In the genomic region with DNA sequence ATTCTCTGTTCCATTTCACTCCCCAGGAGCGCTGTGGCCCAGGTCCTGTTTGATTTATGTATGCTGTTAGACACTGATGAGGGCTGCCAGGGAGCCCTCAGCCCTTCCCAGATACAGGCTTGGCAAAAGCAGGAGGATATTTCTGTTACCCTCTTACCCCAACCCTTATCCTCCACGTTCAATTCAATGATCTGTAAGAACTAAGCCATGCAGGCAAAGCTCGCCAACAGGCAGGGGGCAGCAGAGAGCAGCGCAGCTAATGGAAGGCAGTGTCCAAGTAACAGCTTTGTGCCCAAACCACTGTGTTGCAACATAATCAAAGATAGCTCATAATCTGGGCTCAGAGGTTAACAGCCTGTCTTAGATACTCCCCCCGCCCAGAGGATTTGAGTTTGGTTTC, we compare ENCODE assay signal across 8 mouse cellular contexts.
A peak's percentile ranks its signal among the peaks of the same experiment; 100 is the strongest.
DNase-seq lines count a peak whose midpoint lies in the region; ATAC-seq and TF ChIP-seq lines count a peak whose summit lies in the region.
"Had no signal": no experiment of that assay in that cellular context is flagged by ENCODE, and none has a peak within 500 bp of the region (broad histone marks: within the 10 kb centered on the region; RNA-seq: fewer than 3 reads in every experiment).

No protein-coding gene starts in this region.

- 40% methylated on average over 5 of the region's 5 CpGs for WGBS in embryonic facial prominence, embryonic 14.5 days

- H3K27me3 ChIP-seq in MEL (ENCODE audit: control insufficient read depth in 1 of 2, insufficient read depth in 2 of 2, low read length in 2 of 2), result no peaks in the 10 kb centered on the region
- no peaks in the 10 kb centered on the region for H3K27me3 ChIP-seq in embryonic facial prominence, embryonic 14.5 days (replicated peaks; ENCODE audit: control insufficient read depth, insufficient read depth, low read length)

- H3K36me3 ChIP-seq in MEL (ENCODE audit: control insufficient read depth in 1 of 2, insufficient read depth in 2 of 2, low read length in 2 of 2), result no peaks in the 10 kb centered on the region
- no peaks in the 10 kb centered on the region for H3K36me3 ChIP-seq in embryonic facial prominence, embryonic 14.5 days (ENCODE audit: control insufficient read depth, insufficient read depth, low read length)

- peak; percentile 74 to 92 (median 87) for TF ChIP-seq CTCF in MEL (IDR thresholded peaks at IDR 0.05 in 2 of 3, conservative IDR thresholded peaks at IDR 0.05 in 1 of 3; ENCODE audit: control insufficient read depth in 1 of 3, insufficient read depth in 1 of 3, low read depth in 2 of 3, low read length in 3 of 3, poor library complexity in 1 of 3, severe bottlenecking in 1 of 3)

- H3K9me3 ChIP-seq in MEL (replicated peaks; ENCODE audit: insufficient read depth, low read length), result no peaks in the 10 kb centered on the region
- H3K9me3 ChIP-seq in embryonic facial prominence, embryonic 14.5 days (ENCODE audit: control insufficient read depth, low read length), result no peaks in the 10 kb centered on the region

- no peak overlapping the region for H3K27ac ChIP-seq in MEL (ENCODE audit: control insufficient read depth, low read depth, low read length)
- no peak overlapping the region for H3K27ac ChIP-seq in embryonic facial prominence, embryonic 14.5 days (replicated peaks; ENCODE audit: low read depth, low read length)
- H3K27ac ChIP-seq: macrophage had no signal

- TF ChIP-seq RAD21 in MEL (IDR thresholded peaks at IDR 0.05; ENCODE audit: low read depth, low read length), result peak; percentile 49

- no peak for ATAC-seq in embryonic facial prominence, embryonic 14.5 days (ENCODE audit: low read depth)
- ATAC-seq in megakaryocyte-erythroid progenitor cell, adult 5-6 weeks (replicated peaks; ENCODE audit: low FRiP score, low TSS enrichment, poor library complexity, severe bottlenecking), result peak; percentile 87

- H3K79me2 ChIP-seq in MEL (ENCODE audit: control insufficient read depth, insufficient read depth, low read length, poor library complexity), result no peaks in the 10 kb centered on the region

- no peaks in the 10 kb centered on the region for H3K4me1 ChIP-seq in MEL (ENCODE audit: control insufficient read depth in 1 of 2, insufficient read depth in 2 of 2, low read length in 2 of 2)
- no peaks in the 10 kb centered on the region for H3K4me1 ChIP-seq in embryonic facial prominence, embryonic 14.5 days (ENCODE audit: control insufficient read depth, insufficient read depth, low read length)

- H3K4me2 ChIP-seq in embryonic facial prominence, embryonic 14.5 days (ENCODE audit: low read depth, low read length), result no peak overlapping the region

- intact Hi-C loops in heart, postnatal 10 days (cut with DNase I), result loop anchor here (1.0 to 5.0 kb wide), 2 partner anchors 533 to 720 kb away; no protein-coding TSS in a partner anchor

- peak; percentile 53 for DNase-seq in MEL (ENCODE audit: low read depth, low spot score)
- DNase-seq in adrenal gland, postnatal 25 days, result peak; percentile 94
- DNase-seq in embryonic facial prominence, embryonic 14.5 days (ENCODE audit: low spot score), result peak; percentile 61
- peak; percentile 85 to 91 for DNase-seq in heart, postnatal 10 days
- peak; percentile 84 for DNase-seq in layer of hippocampus, postnatal 14 days (ENCODE audit: low spot score in 2 of 2)
- DNase-seq in skeletal muscle tissue, adult 2 months (ENCODE audit: low read depth, low spot score), result peak; percentile 43

- H3K9ac ChIP-seq in MEL (ENCODE audit: control insufficient read depth, low read depth, low read length, poor library complexity, severe bottlenecking), result no peak overlapping the region
- H3K9ac ChIP-seq in embryonic facial prominence, embryonic 14.5 days (ENCODE audit: low read depth, low read length), result no peak overlapping the region

- TF ChIP-seq POLR2A in MEL (IDR thresholded peaks at IDR 0.05; ENCODE audit: control insufficient read depth in 1 of 2, insufficient read depth in 1 of 2, low read depth in 1 of 2, low read length in 2 of 2, poor library complexity in 1 of 2), result no peak

- H3K4me3 ChIP-seq in MEL (ENCODE audit: control insufficient read depth in 1 of 2, insufficient read depth in 1 of 2, low read depth in 2 of 2, low read length in 2 of 2), result no peak overlapping the region
- no peak overlapping the region for H3K4me3 ChIP-seq in embryonic facial prominence, embryonic 14.5 days (ENCODE audit: low read depth, low read length)

- no peak for TF ChIP-seq EP300 in MEL (IDR thresholded peaks at IDR 0.05; ENCODE audit: low read depth in 1 of 2, low read length in 2 of 2)

TF ChIP-seq in MEL, 35 proteins besides CTCF, POLR2A, EP300 and RAD21:
- TF ChIP-seq UBTF (IDR thresholded peaks at IDR 0.05; ENCODE audit: borderline replicate concordance, insufficient read depth, low read depth, low read length) (no peak), NRF1 (IDR thresholded peaks at IDR 0.05; ENCODE audit: insufficient read depth, low read depth, low read length, poor library complexity, severe bottlenecking) (no peak), ETS1 (IDR thresholded peaks at IDR 0.05; ENCODE audit: low read depth, low read length) (no peak), SMC3 (IDR thresholded peaks at IDR 0.05; ENCODE audit: low read depth, low read length) (peak; percentile 74), USF2 (IDR thresholded peaks at IDR 0.05; ENCODE audit: borderline replicate concordance in 1 of 2, insufficient read depth in 1 of 2, low read depth in 1 of 2, low read length in 2 of 2) (no peak), JUND (IDR thresholded peaks at IDR 0.05; ENCODE audit: low read depth, low read length) (no peak), ZC3H11A (IDR thresholded peaks at IDR 0.05; ENCODE audit: low read depth, low read length) (0 out of 2 replicates have a peak, but pooled peaks have one; percentile 11), MYC (IDR thresholded peaks at IDR 0.05; ENCODE audit: low read depth, low read length) (no peak), NELFE (IDR thresholded peaks at IDR 0.05; ENCODE audit: low read depth, low read length) (no peak), MAFK (IDR thresholded peaks at IDR 0.05; ENCODE audit: borderline replicate concordance, low read depth, low read length) (no peak), TCF12 (IDR thresholded peaks at IDR 0.05; ENCODE audit: low read depth, low read length) (no peak), SIN3A (IDR thresholded peaks at IDR 0.05; ENCODE audit: low read length) (no peak)

Comparison
In these comparisons a context has a peak if more than half of its experiments do, and no peak if none do; other contexts are left out.
1. DNase-seq: peak in every context shown above with its lines; median percentile 94 in adrenal gland, postnatal 25 days; 88 in heart, postnatal 10 days; 84 in layer of hippocampus, postnatal 14 days; 61 in embryonic facial prominence, embryonic 14.5 days; 53 in MEL; 43 in skeletal muscle tissue, adult 2 months.